Mouse (Mus musculus): ENCODE data around the gene Hdac7. TPM values are rescaled to one million over a fixed set of nuclear protein-coding genes. Genes with fewer than 3 reads are reported as not detected.
A peak's percentile ranks its signal among the peaks of the same experiment; 100 is the strongest.

The Hdac7 gene
- polyA plus RNA-seq, 1 experiment from 2014 or later, result 5.3 TPM

- no peaks in the 10 kb centered on the region for H3K27me3 ChIP-seq (ENCODE audit: insufficient read depth, low read length)
- DNase-seq (no peak), ATAC-seq (no peak)
- no peak overlapping the region for H3K4me2 ChIP-seq (ENCODE audit: low read depth, low read length)
- H3K36me3 ChIP-seq (replicated peaks; ENCODE audit: insufficient read depth, low read length), result peaks cover 21% of the 10 kb centered on the region
- H3K4me1 ChIP-seq (ENCODE audit: insufficient read depth), result peaks cover 30% of the 10 kb centered on the region
- TF ChIP-seq EP300 (IDR thresholded peaks at IDR 0.05; ENCODE audit: low read depth) (no peak), CTCF (IDR thresholded peaks at IDR 0.05; ENCODE audit: low read depth) (no peak)
- 57% methylated on average over 6 of the region's 6 CpGs for WGBS (ENCODE audit: insufficient replicate concordance)
- H3K27ac ChIP-seq (ENCODE audit: low read depth), result peak overlapping the region; percentile 55; the same call in 1 of the 2 replicates
- no peak overlapping the region for H3K4me3 ChIP-seq (ENCODE audit: low read depth, low read length)
- no peak overlapping the region for H3K9ac ChIP-seq (replicated peaks)
- no peaks in the 10 kb centered on the region for H3K9me3 ChIP-seq (ENCODE audit: low read length)
Measured at GRCm38 (mm10) chr15:97788821-97789220, 55.5 kb downstream of the Hdac7 start.

GRCm38 (mm10) chr15:97787799-97788667 lies 56.3 kb downstream of the Hdac7 start:
- H3K9me3 ChIP-seq (ENCODE audit: low read length), result no peaks in the 10 kb centered on the region
- peak overlapping the region; percentile 86 for H3K4me2 ChIP-seq (ENCODE audit: low read depth, low read length)
- WGBS (ENCODE audit: insufficient replicate concordance), result 63% methylated on average over 19 of the region's 19 CpGs
- H3K4me3 ChIP-seq (ENCODE audit: low read depth, low read length), result no peak overlapping the region
- H3K9ac ChIP-seq (replicated peaks), result no peak overlapping the region; the same call in 1 of the 2 replicates
- DNase-seq, result no peak
- peaks cover 32% of the 10 kb centered on the region for H3K4me1 ChIP-seq (ENCODE audit: insufficient read depth)
- ATAC-seq, result no peak
- TF ChIP-seq CTCF (IDR thresholded peaks at IDR 0.05; ENCODE audit: low read depth) (no peak), EP300 (IDR thresholded peaks at IDR 0.05; ENCODE audit: low read depth) (no peak)
- peaks cover 19% of the 10 kb centered on the region for H3K36me3 ChIP-seq (replicated peaks; ENCODE audit: insufficient read depth, low read length)
- peak overlapping the region; percentile 93 for H3K27ac ChIP-seq (ENCODE audit: low read depth)
- no peaks in the 10 kb centered on the region for H3K27me3 ChIP-seq (ENCODE audit: insufficient read depth, low read length)

GRCm38 (mm10) chr15:97787148-97787798 lies 57.0 kb downstream of the Hdac7 start:
- Histone ChIP-seq H3K4me2 (ENCODE audit: low read depth, low read length) (peak overlapping the region; percentile 86), H3K27ac (ENCODE audit: low read depth) (peak overlapping the region; percentile 93), H3K4me3 (ENCODE audit: low read depth, low read length) (peak overlapping the region; percentile 15; the same call in 1 of the 2 replicates), H3K4me1 (ENCODE audit: insufficient read depth) (peaks cover 38% of the 10 kb centered on the region), H3K27me3 (ENCODE audit: insufficient read depth, low read length) (0 out of 2 replicates have a peak, but pooled peaks cover 1% of the 10 kb centered on the region), H3K36me3 (replicated peaks; ENCODE audit: insufficient read depth, low read length) (peaks cover 16% of the 10 kb centered on the region), H3K9ac (replicated peaks) (peak overlapping the region; percentile 37), H3K9me3 (ENCODE audit: low read length) (no peaks in the 10 kb centered on the region)
- no peak for TF ChIP-seq EP300 (IDR thresholded peaks at IDR 0.05; ENCODE audit: low read depth)
- TF ChIP-seq CTCF (IDR thresholded peaks at IDR 0.05; ENCODE audit: low read depth), result no peak
- ATAC-seq (no peak), DNase-seq (no peak)
- WGBS (ENCODE audit: insufficient replicate concordance), result 55% methylated on average over 7 of the region's 7 CpGs

- H3K27me3 ChIP-seq (ENCODE audit: insufficient read depth, low read length), result 0 out of 2 replicates have a peak, but pooled peaks cover 6% of the 10 kb centered on the region
- WGBS (ENCODE audit: insufficient replicate concordance), result 26% methylated on average over 10 of the region's 10 CpGs
- DNase-seq (peak; percentile 72), ATAC-seq (no peak)
- no peaks in the 10 kb centered on the region for H3K9me3 ChIP-seq (ENCODE audit: low read length)
- TF ChIP-seq CTCF (IDR thresholded peaks at IDR 0.05; ENCODE audit: low read depth), result no peak
- TF ChIP-seq EP300 (IDR thresholded peaks at IDR 0.05; ENCODE audit: low read depth), result no peak
- H3K36me3 ChIP-seq (replicated peaks; ENCODE audit: insufficient read depth, low read length), result peaks cover 13% of the 10 kb centered on the region
- peak overlapping the region; percentile 88 for H3K4me3 ChIP-seq (ENCODE audit: low read depth, low read length)
- H3K4me1 ChIP-seq (ENCODE audit: insufficient read depth), result peaks cover 42% of the 10 kb centered on the region
- peak overlapping the region; percentile 86 for H3K4me2 ChIP-seq (ENCODE audit: low read depth, low read length)
- H3K9ac ChIP-seq (replicated peaks), result peak overlapping the region; percentile 92
- peak overlapping the region; percentile 93 for H3K27ac ChIP-seq (ENCODE audit: low read depth)
Measured at GRCm38 (mm10) chr15:97786412-97787112, 57.7 kb downstream of the Hdac7 start.

- Histone ChIP-seq H3K9ac (replicated peaks) (peak overlapping the region; percentile 92), H3K36me3 (replicated peaks; ENCODE audit: insufficient read depth, low read length) (peaks cover 7% of the 10 kb centered on the region; the same call in 1 of the 2 replicates), H3K27ac (ENCODE audit: low read depth) (peak overlapping the region; percentile 93), H3K9me3 (ENCODE audit: low read length) (no peaks in the 10 kb centered on the region), H3K4me1 (ENCODE audit: insufficient read depth) (peaks cover 42% of the 10 kb centered on the region), H3K27me3 (ENCODE audit: insufficient read depth, low read length) (0 out of 2 replicates have a peak, but pooled peaks cover 6% of the 10 kb centered on the region), H3K4me3 (ENCODE audit: low read depth, low read length) (peak overlapping the region; percentile 88), H3K4me2 (ENCODE audit: low read depth, low read length) (peak overlapping the region; percentile 86)
- DNase-seq, result peak; percentile 68
- ATAC-seq, result peak; percentile 80
- peak; percentile 56 for TF ChIP-seq CTCF (IDR thresholded peaks at IDR 0.05; ENCODE audit: low read depth)
- TF ChIP-seq EP300 (IDR thresholded peaks at IDR 0.05; ENCODE audit: low read depth), result peak; percentile 59; the same call in 1 of the 2 replicates
- WGBS (ENCODE audit: insufficient replicate concordance), result 49% methylated on average over 9 of the region's 9 CpGs
Measured at GRCm38 (mm10) chr15:97785731-97786411, 58.4 kb downstream of the Hdac7 start.

Data from liver, postnatal 0 days (tissue).